Mouse (Mus musculus): ENCODE results near the gene Peg10.

The Peg10 gene

GRCm38 (mm10) chr6:4746696-4747439, at the start of gene Peg10, which contains the start of gene Sgce:
Peg10 (plus strand) TSS chr6:4747306.
Sgce (minus strand) TSS chr6:4747207.
- peak; percentile 69 for DNase-seq (ENCODE audit: low read depth, low spot score)

- no peak for DNase-seq (ENCODE audit: low read depth, low spot score)
Measured at GRCm38 (mm10) chr6:4701641-4702040, 45.5 kb upstream of the Peg10 start.

GRCm38 (mm10) chr6:4703908-4704307, 43.2 kb upstream of the Peg10 start:
- no peak for DNase-seq (ENCODE audit: low read depth, low spot score)

GRCm38 (mm10) chr6:4706415-4706814, 40.7 kb upstream of the Peg10 start:
- no peak for DNase-seq (ENCODE audit: low read depth, low spot score)

GRCm38 (mm10) chr6:4708971-4709370, 38.1 kb upstream of the Peg10 start:
- DNase-seq (ENCODE audit: low read depth, low spot score) = no peak

- DNase-seq (ENCODE audit: low read depth, low spot score) = no peak
Measured at GRCm38 (mm10) chr6:4716171-4716570, 30.9 kb upstream of the Peg10 start.

- DNase-seq (ENCODE audit: low read depth, low spot score) = no peak
Measured at GRCm38 (mm10) chr6:4717344-4717743, 29.8 kb upstream of the Peg10 start.

GRCm38 (mm10) chr6:4722142-4722541, 25.0 kb upstream of the Peg10 start:
- DNase-seq (ENCODE audit: low read depth, low spot score) = no peak

- DNase-seq (ENCODE audit: low read depth, low spot score) = no peak
Measured at GRCm38 (mm10) chr6:4722739-4723138, 24.4 kb upstream of the Peg10 start.

GRCm38 (mm10) chr6:4723998-4724757, 22.9 kb upstream of the Peg10 start:
- DNase-seq (ENCODE audit: low read depth, low spot score) = no peak

GRCm38 (mm10) chr6:4728305-4728704, 18.8 kb upstream of the Peg10 start:
- no peak for DNase-seq (ENCODE audit: low read depth, low spot score)

GRCm38 (mm10) chr6:4731675-4732074, 15.4 kb upstream of the Peg10 start:
- no peak for DNase-seq (ENCODE audit: low read depth, low spot score)

- no peak for DNase-seq (ENCODE audit: low read depth, low spot score)
Measured at GRCm38 (mm10) chr6:4733208-4733607, 13.9 kb upstream of the Peg10 start.

- no peak for DNase-seq (ENCODE audit: low read depth, low spot score)
Measured at GRCm38 (mm10) chr6:4736372-4736771, 10.7 kb upstream of the Peg10 start.

- no peak for DNase-seq (ENCODE audit: low read depth, low spot score)
Measured at GRCm38 (mm10) chr6:4738034-4738629, 9.0 kb upstream of the Peg10 start.

GRCm38 (mm10) chr6:4738717-4739116, 8.4 kb upstream of the Peg10 start:
- no peak for DNase-seq (ENCODE audit: low read depth, low spot score)

GRCm38 (mm10) chr6:4739522-4740355, 7.4 kb upstream of the Peg10 start:
- no peak for DNase-seq (ENCODE audit: low read depth, low spot score)

GRCm38 (mm10) chr6:4740511-4740910, 6.6 kb upstream of the Peg10 start:
- no peak for DNase-seq (ENCODE audit: low read depth, low spot score)

GRCm38 (mm10) chr6:4746036-4746695, 940 bp upstream of the Peg10 start:
- no peak for DNase-seq (ENCODE audit: low read depth, low spot score)

- no peak for DNase-seq (ENCODE audit: low read depth, low spot score)
Measured at GRCm38 (mm10) chr6:4747677-4748505, 785 bp downstream of the Peg10 start.
